Mouse (Mus musculus) liver, embryonic 11.5 days (tissue): ENCODE results near the gene Casz1. TPM values are rescaled to one million over a fixed set of nuclear protein-coding genes. Genes with fewer than 3 reads are reported as not detected.

Source experiments
- ATAC-seq: fragments of 200-750 bp; cut with Nextera tagmentation; replicated peaks from 2 replicates; pipeline ENCODE4 v1.8.0; 2017; ENCODE audit warnings: moderate number of reproducible peaks, mild to moderate bottlenecking, moderate TSS enrichment, moderate library complexity; ENCODE audit not compliant: low FRiP score
- DNase-seq: peaks from one replicate; pipeline ENCODE4 v3.0.0-alpha.2; 2017; ENCODE audit warnings: low spot score
- H3K27ac ChIP-seq: fragments of 300-500 bp; sonication (generic); 2 replicates; pipeline ENCODE4 v1.5.1; 2014; ENCODE audit warnings: mild to moderate bottlenecking, low read depth, low read length, control low read depth
- H3K27me3 ChIP-seq: fragments of 300-500 bp; sonication (generic); replicated peaks from 2 replicates; pipeline ENCODE4 v1.6.1; 2014; ENCODE audit warnings: low read length, mixed read lengths; ENCODE audit not compliant: control insufficient read depth, insufficient read depth
- H3K36me3 ChIP-seq: fragments of 300-500 bp; sonication (generic); 2 replicates; pipeline ENCODE4 v1.6.1; 2014; ENCODE audit warnings: mild to moderate bottlenecking, low read length, moderate library complexity, mixed read lengths; ENCODE audit not compliant: control insufficient read depth, insufficient read depth
- H3K4me1 ChIP-seq: fragments of 300-500 bp; sonication (generic); replicated peaks from 2 replicates; pipeline ENCODE4 v1.6.1; 2014; ENCODE audit warnings: low read length, mixed read lengths; ENCODE audit not compliant: control insufficient read depth, insufficient read depth
- H3K4me2 ChIP-seq: fragments of 300-500 bp; sonication (generic); 2 replicates; pipeline ENCODE4 v1.6.1; 2014; ENCODE audit warnings: mild to moderate bottlenecking, control low read depth, moderate library complexity
- H3K4me3 ChIP-seq: fragments of 300-500 bp; sonication (generic); 2 replicates; pipeline ENCODE4 v1.5.1; 2014; ENCODE audit warnings: low read depth, low read length, control low read depth
- H3K9ac ChIP-seq: fragments of 300-500 bp; sonication (generic); 2 replicates; pipeline ENCODE4 v1.6.1; 2014; ENCODE audit warnings: low read depth, low read length, control low read depth
- H3K9me3 ChIP-seq: fragments of 300-500 bp; sonication (generic); 2 replicates; pipeline ENCODE4 v1.6.1; 2016; ENCODE audit warnings: low read length, inconsistent platforms, mixed read lengths; ENCODE audit not compliant: control insufficient read depth
- WGBS: fragments of 180-500 bp; shearing (Covaris S2); extraction: QIAGEN DNeasy Blood & Tissue Kit; methylation state at CpG from one replicate; pipeline ENCODE4 v1.1.7; 2014; 5-methylcytosine and 5-hydroxymethylcytosine counted together
- polyA plus RNA-seq: library from polyadenylated mRNA; unstranded; fragments of >200 nt; fragmentation: Nextera tagmentation; extraction: Ambion mirVana; gene quantifications from 2 replicates; pipeline ENCODE4 v1.2.1, GENCODE M21; 2014

The Casz1 gene
- polyA plus RNA-seq, 1 experiment from 2014 or later: 1.0 TPM

GRCm38 (mm10) chr4:148906806-148907205, 102.6 kb downstream of the Casz1 start:
- DNase-seq (no peak), ATAC-seq (no peak)
- no peak overlapping the region for H3K4me2 ChIP-seq
- no peak overlapping the region for H3K4me3 ChIP-seq
- peaks cover 29% of the 10 kb centered on the region for H3K27me3 ChIP-seq
- H3K9ac ChIP-seq: no peak overlapping the region
- no peaks in the 10 kb centered on the region for H3K9me3 ChIP-seq
- no peak overlapping the region for H3K27ac ChIP-seq
- no peaks in the 10 kb centered on the region for H3K36me3 ChIP-seq
- no peaks in the 10 kb centered on the region for H3K4me1 ChIP-seq
- WGBS: 85% methylated on average over 10 of the region's 10 CpGs

GRCm38 (mm10) chr4:148908214-148908681, 104.0 kb downstream of the Casz1 start:
- Histone ChIP-seq H3K27ac (no peak overlapping the region), H3K9ac (no peak overlapping the region), H3K4me1 (no peaks in the 10 kb centered on the region), H3K9me3 (no peaks in the 10 kb centered on the region), H3K4me3 (no peak overlapping the region), H3K36me3 (no peaks in the 10 kb centered on the region), H3K4me2 (no peak overlapping the region), H3K27me3 (peaks cover 14% of the 10 kb centered on the region)
- no peak for ATAC-seq
- WGBS: 67% methylated on average over 11 of the region's 11 CpGs
- DNase-seq: no peak

- peaks cover 8% of the 10 kb centered on the region; the same call in 1 of the 2 replicates for H3K27me3 ChIP-seq
- H3K4me1 ChIP-seq: no peaks in the 10 kb centered on the region
- DNase-seq (no peak), ATAC-seq (no peak)
- 81% methylated on average over 15 of the region's 15 CpGs for WGBS
- H3K27ac ChIP-seq: no peak overlapping the region
- no peak overlapping the region for H3K4me3 ChIP-seq
- H3K9me3 ChIP-seq: no peaks in the 10 kb centered on the region
- no peak overlapping the region for H3K4me2 ChIP-seq
- no peak overlapping the region for H3K9ac ChIP-seq
- no peaks in the 10 kb centered on the region for H3K36me3 ChIP-seq
Observed at GRCm38 (mm10) chr4:148908760-148909510, 104.7 kb downstream of the Casz1 start.

- DNase-seq (no peak), ATAC-seq (no peak)
- Histone ChIP-seq H3K4me2 (no peak overlapping the region), H3K4me3 (no peak overlapping the region), H3K9me3 (no peaks in the 10 kb centered on the region), H3K9ac (no peak overlapping the region), H3K4me1 (no peaks in the 10 kb centered on the region), H3K27me3 (peaks cover 5% of the 10 kb centered on the region; the same call in 1 of the 2 replicates), H3K36me3 (no peaks in the 10 kb centered on the region), H3K27ac (no peak overlapping the region)
- WGBS: 81% methylated on average over 11 of the region's 11 CpGs
Observed at GRCm38 (mm10) chr4:148909566-148909965, 105.3 kb downstream of the Casz1 start.

- H3K4me2 ChIP-seq: no peak overlapping the region
- no peaks in the 10 kb centered on the region for H3K9me3 ChIP-seq
- H3K4me3 ChIP-seq: no peak overlapping the region
- no peaks in the 10 kb centered on the region for H3K36me3 ChIP-seq
- H3K27ac ChIP-seq: no peak overlapping the region
- no peaks in the 10 kb centered on the region for H3K4me1 ChIP-seq
- H3K27me3 ChIP-seq: no peaks in the 10 kb centered on the region
- no peak overlapping the region for H3K9ac ChIP-seq
- ATAC-seq (no peak), DNase-seq (no peak)
- WGBS: 43% methylated on average over 7 of the region's 7 CpGs
Observed at GRCm38 (mm10) chr4:148912134-148912533, 107.9 kb downstream of the Casz1 start.

GRCm38 (mm10) chr4:148912826-148913590, 108.8 kb downstream of the Casz1 start:
- 73% methylated on average over 8 of the region's 8 CpGs for WGBS
- H3K9ac ChIP-seq: no peak overlapping the region
- ATAC-seq (no peak), DNase-seq (no peak)
- no peak overlapping the region for H3K4me3 ChIP-seq
- H3K36me3 ChIP-seq: no peaks in the 10 kb centered on the region
- H3K9me3 ChIP-seq: no peaks in the 10 kb centered on the region
- no peak overlapping the region for H3K27ac ChIP-seq
- no peaks in the 10 kb centered on the region for H3K27me3 ChIP-seq
- H3K4me2 ChIP-seq: no peak overlapping the region
- no peaks in the 10 kb centered on the region for H3K4me1 ChIP-seq

- Histone ChIP-seq H3K36me3 (no peaks in the 10 kb centered on the region), H3K27ac (no peak overlapping the region), H3K27me3 (peaks cover 13% of the 10 kb centered on the region), H3K4me3 (no peak overlapping the region), H3K4me2 (no peak overlapping the region), H3K9ac (no peak overlapping the region), H3K4me1 (no peaks in the 10 kb centered on the region), H3K9me3 (no peaks in the 10 kb centered on the region)
- DNase-seq (peak; percentile 56), ATAC-seq (peak; percentile 40; the same call in 1 of the 2 replicates)
- WGBS: 44% methylated on average over 10 of the region's 10 CpGs
Observed at GRCm38 (mm10) chr4:148914863-148915622, 110.8 kb downstream of the Casz1 start.

- Histone ChIP-seq H3K4me2 (no peak overlapping the region), H3K27me3 (peaks cover 20% of the 10 kb centered on the region), H3K4me3 (no peak overlapping the region), H3K27ac (no peak overlapping the region), H3K9ac (no peak overlapping the region), H3K9me3 (no peaks in the 10 kb centered on the region), H3K4me1 (no peaks in the 10 kb centered on the region), H3K36me3 (no peaks in the 10 kb centered on the region)
- ATAC-seq: no peak
- WGBS: 81% methylated on average over 15 of the region's 15 CpGs
- DNase-seq: no peak
Observed at GRCm38 (mm10) chr4:148915849-148916248, 111.6 kb downstream of the Casz1 start.
